Mouse (Mus musculus) frontal cortex, postnatal 36 days (tissue): ENCODE measurements around the gene Upf3b.
"Not testable (repeated sequence)": the region's sequence is repeated elsewhere in the genome, so short reads cannot be mapped to it uniquely, and the experiment has no call there.

Experiments
- DNase-seq, 2 experiments: peaks; one replicate each; pipeline ENCODE4 v3.0.0; 2022; ENCODE audit warnings: low spot score in 2 of 2

Gene Upf3b

GRCm38 (mm10) chrX:37110193-37110880 lies at the start of gene Upf3b:
TSS of gene Upf3b (minus strand) at chrX:37110322.
- peak; percentile 81 to 92 for DNase-seq

- DNase-seq, result no peak
Measured at GRCm38 (mm10) chrX:37157839-37158238, 47.7 kb upstream of the Upf3b start.

- DNase-seq, result no peak
Measured at GRCm38 (mm10) chrX:37144954-37145353, 34.8 kb upstream of the Upf3b start.

- DNase-seq, result not testable (repeated sequence)
Measured at GRCm38 (mm10) chrX:37144498-37144897, 34.4 kb upstream of the Upf3b start.

- no peak for DNase-seq
Measured at GRCm38 (mm10) chrX:37141732-37142131, 31.6 kb upstream of the Upf3b start.

- DNase-seq, result peak; percentile 71 to 78
Measured at GRCm38 (mm10) chrX:37126671-37127358, 16.7 kb upstream of the Upf3b start, which contains the start of gene Nkap. TSS of gene Nkap (plus strand) at chrX:37126795.

- DNase-seq, result no peak
Measured at GRCm38 (mm10) chrX:37125511-37125910, 15.4 kb upstream of the Upf3b start.

GRCm38 (mm10) chrX:37120212-37120611 lies 10.1 kb upstream of the Upf3b start:
- no peak for DNase-seq

GRCm38 (mm10) chrX:37119585-37119984 lies 9.5 kb upstream of the Upf3b start:
- no peak for DNase-seq

- DNase-seq, result no peak
Measured at GRCm38 (mm10) chrX:37117085-37117484, 7.0 kb upstream of the Upf3b start.

- DNase-seq, result no peak
Measured at GRCm38 (mm10) chrX:37110881-37111193, 715 bp upstream of the Upf3b start.

- no peak for DNase-seq
Measured at GRCm38 (mm10) chrX:37109526-37110192, 463 bp downstream of the Upf3b start.

- DNase-seq, result no peak
Measured at GRCm38 (mm10) chrX:37103826-37104225, 6.3 kb downstream of the Upf3b start.

GRCm38 (mm10) chrX:37098681-37099080 lies 11.4 kb downstream of the Upf3b start:
- no peak for DNase-seq

GRCm38 (mm10) chrX:37095106-37095768 lies 14.9 kb downstream of the Upf3b start:
- DNase-seq, result no peak

- no peak for DNase-seq
Measured at GRCm38 (mm10) chrX:37091457-37091856, 18.7 kb downstream of the Upf3b start.

GRCm38 (mm10) chrX:37088778-37089177 lies 21.3 kb downstream of the Upf3b start:
- DNase-seq, result no peak

GRCm38 (mm10) chrX:37085665-37086064 lies 24.5 kb downstream of the Upf3b start:
- no peak for DNase-seq

- peak; percentile 82 to 83 for DNase-seq
Measured at GRCm38 (mm10) chrX:37084927-37085660, 25.0 kb downstream of the Upf3b start, which contains the start of gene Rpl39. TSS of gene Rpl39 (minus strand) at chrX:37085402.

- peak; percentile 15 to 31 for DNase-seq
Measured at GRCm38 (mm10) chrX:37084318-37084926, 25.7 kb downstream of the Upf3b start.

GRCm38 (mm10) chrX:37081194-37081593 lies 28.9 kb downstream of the Upf3b start:
- no peak for DNase-seq
